Mouse (Mus musculus): ENCODE data around the gene Dtx3.

DNA sequence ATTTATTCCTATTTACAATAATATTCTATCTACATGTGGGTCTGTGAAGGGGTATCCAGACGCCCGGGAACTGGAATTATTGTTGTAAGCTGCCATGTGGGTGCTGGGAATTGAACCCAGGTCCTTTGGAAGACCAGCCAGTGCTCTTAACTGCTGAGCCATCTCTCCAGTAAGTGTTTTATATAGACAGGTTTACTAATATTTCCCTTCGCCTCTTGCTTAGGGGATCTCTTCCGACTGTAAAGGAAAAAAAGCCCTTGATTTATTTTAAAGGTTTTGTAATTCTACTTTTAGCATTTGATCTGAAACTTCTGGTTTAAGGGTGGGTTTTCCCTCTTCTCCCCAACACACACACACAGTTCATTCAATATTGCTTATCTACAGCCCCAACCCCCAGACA, 31.3 kb downstream of the Dtx3 start:
- TF ChIP-seq CTCF (IDR thresholded peaks at IDR 0.05; ENCODE audit: borderline replicate concordance, insufficient read depth, low read depth, low read length) (no peak), POLR2A (IDR thresholded peaks at IDR 0.05; ENCODE audit: borderline replicate concordance, insufficient read depth, low read length) (no peak)
